Mouse (Mus musculus): ENCODE results near the gene Tas2r137.

DNA sequence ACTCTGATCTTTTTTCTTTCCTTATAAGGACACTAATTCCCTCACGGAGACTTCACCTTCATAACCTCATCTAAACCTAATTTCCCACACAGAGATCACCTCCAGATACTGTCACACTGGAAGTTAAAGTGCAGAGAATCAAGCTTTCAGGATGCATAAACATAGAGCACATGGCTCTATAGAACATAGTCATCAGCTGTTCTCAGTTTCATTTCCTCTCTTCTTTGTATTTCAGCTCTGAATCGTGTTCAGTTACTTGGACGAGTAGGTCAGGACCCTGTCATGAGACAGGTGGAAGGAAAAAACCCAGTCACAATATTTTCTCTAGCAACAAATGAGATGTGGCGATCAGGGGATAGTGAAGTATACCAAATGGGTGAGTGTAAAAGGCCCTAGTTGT, 14.9 kb upstream of the Tas2r137 start:
- TF ChIP-seq POLR2A (IDR thresholded peaks at IDR 0.05; ENCODE audit: control insufficient read depth, extremely low read depth, insufficient read depth, low read length, poor library complexity) (no peak), CTCF (IDR thresholded peaks at IDR 0.05; ENCODE audit: borderline replicate concordance, control insufficient read depth, extremely low read depth, insufficient read depth, low read length, poor library complexity) (no peak)

All from thymus, adult 2 months (tissue).